Mouse (Mus musculus): ENCODE measurements around the gene Clns1a. TPM values are rescaled to one million over a fixed set of nuclear protein-coding genes. Genes with fewer than 3 reads are reported as not detected.

Gene Clns1a
- total RNA-seq (2021) = 10 to 100 TPM; 27.3 to 31.3 TPM
- long read RNA-seq, experiment 1, transcript Clns1a-201 (7 exons, 1,504 nt) = major isoform, 48 of 72 reads
- long read RNA-seq, experiment 1, transcript Clns1a-203 (1 exons, 3,002 nt) = minor isoform, 21 of 72 reads
- long read RNA-seq, experiment 1, partial matches to known transcripts = 0 of 72 reads
- long read RNA-seq, experiment 1, other reads (novel, unspliced or antisense) = 3 of 72 reads
- long read RNA-seq, experiment 2, transcript Clns1a-203 (1 exons, 3,002 nt) = minor isoform, 31 of 82 reads
- long read RNA-seq, experiment 2, transcript Clns1a-201 (7 exons, 1,504 nt) = major isoform, 50 of 82 reads
- long read RNA-seq, experiment 2, partial matches to known transcripts = 0 of 82 reads
- long read RNA-seq, experiment 2, other reads (novel, unspliced or antisense) = 1 of 82 reads

GRCm38 (mm10) chr7:97696506-97697254, at the start of gene Clns1a:
Gene Clns1a (plus strand): TSS chr7:97696634.
- DNase-seq = peak; percentile 85 to 91
- intact Hi-C loops (cut with DNase I) = loop anchor here (5.0 kb wide), 1 partner anchor 219 kb away; no protein-coding TSS in a partner anchor

GRCm38 (mm10) chr7:97647656-97648055, 48.8 kb upstream of the Clns1a start:
- no peak for DNase-seq
- intact Hi-C loops (cut with DNase I) = no loop called here

- DNase-seq = no peak
- intact Hi-C loops (cut with DNase I) = no loop called here
Measured at GRCm38 (mm10) chr7:97650729-97651128, 45.7 kb upstream of the Clns1a start.

DNA sequence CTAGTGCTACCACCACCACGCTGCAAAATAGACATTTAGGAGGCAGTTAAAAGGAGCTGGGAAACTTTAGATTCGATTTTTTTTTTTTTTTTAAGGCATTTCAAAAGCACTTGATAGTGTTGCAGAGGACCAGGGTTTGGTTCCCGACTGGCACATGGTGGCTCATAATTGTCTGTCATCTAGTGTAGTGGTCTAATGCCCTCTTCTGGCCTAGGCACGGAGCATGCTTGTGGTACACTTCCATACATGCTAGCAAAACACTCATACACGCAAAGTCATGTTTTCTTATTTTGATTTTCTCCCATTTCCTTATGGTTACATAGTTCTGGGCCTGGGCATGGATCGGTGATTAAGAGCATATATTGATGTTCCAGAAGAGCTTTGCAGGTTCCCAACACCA, 40.3 kb upstream of the Clns1a start:
- no peak for DNase-seq
- intact Hi-C loops (cut with DNase I) = no loop called here

DNA sequence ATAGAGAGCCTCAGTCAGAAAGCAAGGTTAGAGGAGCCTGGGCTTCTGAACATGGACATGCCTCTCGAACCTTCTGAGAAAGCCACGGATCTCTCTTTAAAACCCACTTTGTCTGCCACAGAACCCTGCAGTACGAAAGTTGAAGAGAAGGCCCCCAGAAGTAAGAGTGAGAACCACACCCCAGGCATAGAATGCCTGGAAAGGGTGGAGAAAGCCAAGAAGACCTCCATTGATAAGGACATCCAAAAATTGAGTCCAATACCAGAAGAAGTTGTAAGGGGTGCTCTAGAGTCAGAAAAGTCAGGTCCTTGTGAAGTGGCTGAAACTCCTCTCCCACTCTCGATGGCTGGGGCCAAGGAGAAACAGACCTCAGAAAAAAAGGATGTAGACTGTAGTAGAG, 34.8 kb upstream of the Clns1a start:
- intact Hi-C loops (cut with DNase I) = no loop called here
- DNase-seq = no peak

- DNase-seq = no peak
- intact Hi-C loops (cut with DNase I) = loop anchor here (2.0 kb wide), 1 partner anchor 252 kb away; no protein-coding TSS in a partner anchor
Measured at GRCm38 (mm10) chr7:97679239-97679638, 17.2 kb upstream of the Clns1a start.

GRCm38 (mm10) chr7:97687831-97688230, 8.6 kb upstream of the Clns1a start:
- intact Hi-C loops (cut with DNase I) = no loop called here

DNA sequence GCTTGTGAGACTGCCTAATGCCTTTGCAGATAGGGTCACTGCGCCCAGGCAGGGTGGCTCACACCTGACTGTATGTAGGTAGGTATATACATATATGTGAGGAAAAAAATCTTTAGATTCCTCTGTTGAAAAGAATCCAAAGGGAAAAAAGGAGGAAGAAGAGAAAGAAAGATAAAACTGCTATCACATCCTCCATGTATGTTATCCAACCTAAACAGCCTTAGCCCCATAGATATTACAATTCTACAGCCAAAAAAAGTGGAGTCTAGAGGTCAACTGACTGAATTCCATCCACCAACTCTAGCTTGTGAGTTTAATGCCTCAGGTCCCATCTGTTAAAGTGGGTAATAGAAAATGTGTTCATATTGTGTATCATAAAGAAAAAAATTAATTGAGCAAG, 993 bp upstream of the Clns1a start:
- intact Hi-C loops (cut with DNase I) = loop anchor here (5.0 kb wide), 1 partner anchor 218 kb away; no protein-coding TSS in a partner anchor
- no peak for DNase-seq

More at GRCm38 (mm10) chr7:97687831-97688230, 8.6 kb upstream of the Clns1a start:
- DNase-seq = no peak

- no peak for DNase-seq
- intact Hi-C loops (cut with DNase I) = loop anchor here (5.0 kb wide), 1 partner anchor 219 kb away; no protein-coding TSS in a partner anchor
Measured at GRCm38 (mm10) chr7:97696133-97696505, 315 bp upstream of the Clns1a start.

- no peak for DNase-seq
Measured at GRCm38 (mm10) chr7:97700173-97700572, 3.7 kb downstream of the Clns1a start.

DNA sequence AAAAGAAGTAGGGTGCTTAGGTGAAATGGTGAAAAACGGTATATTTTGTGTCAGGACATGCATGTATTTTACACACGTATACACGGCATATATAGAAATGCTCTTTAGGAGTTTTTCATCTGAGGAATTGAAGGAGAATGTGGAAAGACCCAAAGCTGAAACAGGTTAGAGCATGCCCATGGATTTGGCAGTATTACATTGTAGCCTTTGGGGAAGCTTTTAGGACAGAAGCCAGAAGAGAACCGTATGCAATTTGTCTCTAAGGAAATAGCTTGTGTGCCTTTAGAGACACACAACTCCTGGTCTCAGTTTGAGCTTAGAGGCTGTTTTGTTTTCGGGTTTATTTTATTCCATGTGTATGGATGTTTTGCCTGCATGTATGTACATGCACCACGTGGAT, 4.7 kb downstream of the Clns1a start:
- no peak for DNase-seq
- intact Hi-C loops (cut with DNase I) = no loop called here

More at GRCm38 (mm10) chr7:97700173-97700572, 3.7 kb downstream of the Clns1a start:
- intact Hi-C loops (cut with DNase I) = no loop called here

GRCm38 (mm10) chr7:97707123-97707522, 10.7 kb downstream of the Clns1a start:
- intact Hi-C loops (cut with DNase I) = no loop called here
- DNase-seq = no peak

DNA sequence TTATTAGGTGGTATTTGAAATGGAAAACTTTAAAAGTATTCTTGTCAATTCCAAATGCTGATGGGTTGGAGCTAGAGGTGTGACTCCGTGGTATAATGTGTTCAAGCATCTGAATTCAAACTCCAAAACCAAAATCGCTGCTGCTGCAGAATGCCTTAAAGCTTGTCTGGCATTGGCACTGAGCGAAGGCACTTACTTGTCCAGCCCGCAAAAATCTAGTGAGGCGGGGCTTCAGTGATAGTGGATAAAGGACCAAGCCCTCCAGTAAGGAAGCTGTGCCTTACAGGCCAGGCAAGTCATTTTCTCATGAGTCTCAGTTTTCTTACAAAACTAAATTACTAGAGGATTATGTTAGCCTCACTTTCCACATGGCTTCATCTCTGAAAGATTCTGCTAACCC, 11.4 kb downstream of the Clns1a start:
- intact Hi-C loops (cut with DNase I) = no loop called here
- DNase-seq = no peak

DNA sequence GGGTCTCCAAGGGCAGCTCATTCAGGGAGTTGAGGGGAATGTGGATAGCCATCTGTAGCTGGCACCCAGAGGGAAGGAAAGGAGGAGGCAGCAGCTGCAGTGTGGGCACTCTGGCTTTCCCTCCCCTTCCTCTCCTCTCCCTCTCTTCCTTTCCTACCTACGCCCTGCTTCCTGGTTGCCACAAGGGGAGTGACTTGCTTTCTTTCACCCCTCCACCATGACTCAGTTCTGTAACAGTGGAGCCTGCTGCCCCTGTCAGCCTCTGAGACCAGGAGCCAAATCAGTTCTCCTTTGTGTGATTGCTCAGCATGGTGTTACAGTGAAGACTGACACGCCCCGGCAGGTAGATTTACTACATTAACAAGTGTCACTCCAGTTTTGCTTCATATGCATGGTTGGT, 12.8 kb downstream of the Clns1a start:
- intact Hi-C loops (cut with DNase I) = no loop called here
- DNase-seq = no peak

DNA sequence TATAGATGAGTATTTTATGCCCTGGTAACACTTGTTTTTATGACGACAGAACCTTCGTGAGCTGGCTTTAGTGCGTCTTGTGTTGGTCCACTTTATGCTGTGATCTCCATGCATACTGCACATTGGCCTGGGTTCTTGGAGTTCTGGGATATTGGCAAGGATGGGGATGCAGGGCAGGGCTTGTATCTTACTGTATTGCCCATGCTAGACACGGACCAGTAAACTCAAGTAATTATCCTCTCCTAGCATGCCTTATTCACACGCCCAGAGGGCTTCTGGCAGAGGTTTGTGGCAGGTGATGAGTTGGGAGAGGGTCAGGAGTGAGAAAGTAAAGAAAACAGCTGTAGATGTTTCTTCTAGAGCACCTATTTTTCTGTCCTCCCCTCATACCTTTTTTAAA, 18.2 kb downstream of the Clns1a start:
- intact Hi-C loops (cut with DNase I) = no loop called here
- DNase-seq = no peak

GRCm38 (mm10) chr7:97717326-97717725, 20.9 kb downstream of the Clns1a start:
- DNase-seq = no peak
- intact Hi-C loops (cut with DNase I) = no loop called here

- no peak for DNase-seq
- intact Hi-C loops (cut with DNase I) = no loop called here
Measured at GRCm38 (mm10) chr7:97719078-97719477, 22.6 kb downstream of the Clns1a start.

- no peak for DNase-seq
- intact Hi-C loops (cut with DNase I) = no loop called here
Measured at GRCm38 (mm10) chr7:97720109-97720508, 23.7 kb downstream of the Clns1a start.

- DNase-seq = no peak
- intact Hi-C loops (cut with DNase I) = no loop called here
Measured at GRCm38 (mm10) chr7:97722278-97722918, 26.0 kb downstream of the Clns1a start.

- intact Hi-C loops (cut with DNase I) = no loop called here
- DNase-seq = no peak
Measured at GRCm38 (mm10) chr7:97723646-97724538, 27.5 kb downstream of the Clns1a start.
